In genomic region chr2:72555556-72555955, GRCm38 (mm10) we compare ENCODE assay signal across 14 mouse cellular contexts.
"Had no signal": no experiment of that assay in that cellular context is flagged by ENCODE, and none has a peak within 500 bp of the region (broad histone marks: within the 10 kb centered on the region; RNA-seq: fewer than 3 reads in every experiment).

No protein-coding gene starts in this region.

- H3K4me1 ChIP-seq: liver, embryonic 13.5 days; neural tube, embryonic 12.5 days had no signal

- H3K27me3 ChIP-seq: limb, embryonic 15.5 days; liver, embryonic 13.5 days; neural tube, embryonic 12.5 days had no signal

- H3K9ac ChIP-seq: limb, embryonic 15.5 days; liver, embryonic 13.5 days; neural tube, embryonic 12.5 days had no signal

- H3K4me3 ChIP-seq: limb, embryonic 15.5 days; liver, embryonic 13.5 days; midbrain, embryonic 10.5 days; myocyte; neural tube, embryonic 12.5 days had no signal

- DNase-seq: kidney, adult 8-10 months; kidney, postnatal 25 days; layer of hippocampus, postnatal 36 days; liver, embryonic 13.5 days; lung, adult 18-20 months; lung, postnatal 10 days; lung, postnatal 4 days; midbrain, embryonic 14.5 days; thymus, postnatal 4 days had no signal

- H3K27ac ChIP-seq: limb, embryonic 15.5 days; liver, embryonic 13.5 days; midbrain, embryonic 10.5 days; neural tube, embryonic 12.5 days; stomach, postnatal 0 days had no signal

- H3K9me3 ChIP-seq: limb, embryonic 15.5 days; liver, embryonic 13.5 days had no signal

- H3K4me2 ChIP-seq: limb, embryonic 15.5 days; liver, embryonic 13.5 days; neural tube, embryonic 12.5 days had no signal

- H3K36me3 ChIP-seq: limb, embryonic 15.5 days; liver, embryonic 13.5 days; midbrain, embryonic 10.5 days; neural tube, embryonic 12.5 days had no signal
